Mouse (Mus musculus): Measurements from ENCODE around the gene Ccdc188.

DNA sequence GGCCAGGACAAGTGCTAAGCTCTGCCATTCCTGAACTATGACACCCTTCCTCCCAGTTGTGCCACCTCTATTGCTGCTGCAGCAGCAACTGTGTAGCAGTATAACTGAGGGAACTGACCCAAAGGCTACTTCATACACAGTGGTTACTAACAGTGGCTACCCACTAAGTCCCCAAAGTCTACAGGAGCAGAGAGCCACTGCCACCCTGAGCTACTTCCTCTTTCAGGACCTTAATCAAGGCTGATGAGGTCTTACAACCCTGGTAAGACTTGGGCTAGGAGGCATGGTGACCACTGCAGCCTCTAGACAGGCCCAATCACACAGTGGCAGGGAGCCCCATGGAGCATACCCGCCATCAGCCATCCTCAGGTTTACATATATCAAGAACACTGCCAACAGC lies 15.6 kb upstream of the Ccdc188 start:
- TF ChIP-seq CTCF (IDR thresholded peaks at IDR 0.05; ENCODE audit: low read depth) = no peak
- TF ChIP-seq EP300 (IDR thresholded peaks at IDR 0.05; ENCODE audit: low read depth) = no peak

Measured in liver, postnatal 0 days (tissue).